17 mouse cellular contexts compared by ENCODE assay signal in the genomic region with DNA sequence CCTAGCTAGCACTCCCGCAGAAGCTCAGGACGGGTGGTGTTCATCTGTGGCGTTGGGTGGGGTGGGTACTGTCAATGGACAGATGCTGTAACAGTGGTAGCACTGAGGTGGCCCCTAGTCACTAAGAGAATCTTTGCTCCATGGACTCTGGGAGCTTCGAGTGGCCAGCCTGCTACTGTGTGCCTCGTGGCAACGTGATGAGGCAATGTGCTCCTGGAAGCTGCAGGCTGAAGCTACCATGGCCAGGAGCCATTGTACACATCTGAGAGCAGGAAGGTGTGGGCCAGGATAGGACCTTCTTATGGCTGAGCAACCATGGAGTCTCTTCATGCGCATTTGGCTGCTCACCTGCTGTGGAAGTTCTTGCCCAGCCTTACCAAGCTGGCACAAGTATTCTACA.
"Had no signal": no experiment of that assay in that cellular context is flagged by ENCODE, and none has a peak within 500 bp of the region (broad histone marks: within the 10 kb centered on the region; RNA-seq: fewer than 3 reads in every experiment).

No protein-coding gene starts in this region.

- H3K4me1 ChIP-seq: lung, embryonic 15.5 days; megakaryocyte, embryonic 14.5 days; midbrain, embryonic 13.5 days; midbrain, embryonic 15.5 days; neural tube, embryonic 12.5 days; stomach, embryonic 15.5 days had no signal

- H3K27me3 ChIP-seq: lung, embryonic 15.5 days; megakaryocyte, embryonic 14.5 days; midbrain, embryonic 13.5 days; midbrain, embryonic 15.5 days; neural tube, embryonic 12.5 days; stomach, embryonic 15.5 days had no signal

- H3K9me3 ChIP-seq: lung, embryonic 15.5 days; megakaryocyte, embryonic 14.5 days; midbrain, embryonic 13.5 days; midbrain, embryonic 15.5 days; neural tube, embryonic 12.5 days; stomach, embryonic 15.5 days had no signal

- H3K9ac ChIP-seq: lung, embryonic 15.5 days; midbrain, embryonic 13.5 days; midbrain, embryonic 15.5 days; neural tube, embryonic 12.5 days; stomach, embryonic 15.5 days had no signal

- DNase-seq: lung, adult 2 months; lung, postnatal 14 days; lung, postnatal 36 days; right cerebral cortex, postnatal 14 days; thymus, adult 2 months; thymus, postnatal 25 days; thymus, postnatal 4 days had no signal

- ATAC-seq: lung, postnatal 0 days; midbrain, embryonic 13.5 days; midbrain, embryonic 15.5 days had no signal

- H3K4me2 ChIP-seq: lung, embryonic 15.5 days; midbrain, embryonic 11.5 days; midbrain, embryonic 13.5 days; midbrain, embryonic 15.5 days; neural tube, embryonic 12.5 days; stomach, embryonic 15.5 days had no signal

- H3K27ac ChIP-seq: lung, embryonic 15.5 days; macrophage; midbrain, embryonic 13.5 days; midbrain, embryonic 15.5 days; neural tube, embryonic 12.5 days; stomach, embryonic 15.5 days; stomach, postnatal 0 days had no signal

- H3K4me3 ChIP-seq: lung, embryonic 15.5 days; megakaryocyte, embryonic 14.5 days; midbrain, embryonic 13.5 days; midbrain, embryonic 15.5 days; neural tube, embryonic 12.5 days; stomach, embryonic 15.5 days had no signal
